Mouse (Mus musculus): ENCODE measurements around the gene Tmpo.

Tmpo gene

GRCm38 (mm10) chr10:91122646-91123045 is 58.5 kb downstream of the Tmpo start:
- no peak for DNase-seq (ENCODE audit: low read depth, low spot score)

- no peak for DNase-seq (ENCODE audit: low read depth, low spot score)
These were observed 64.2 kb downstream of the Tmpo start for GRCm38 (mm10) chr10:91116958-91117357.

- DNase-seq (ENCODE audit: low read depth, low spot score), result no peak
These were observed 71.3 kb downstream of the Tmpo start for GRCm38 (mm10) chr10:91109841-91110240.

GRCm38 (mm10) chr10:91105981-91106380 is 75.1 kb downstream of the Tmpo start:
- no peak for DNase-seq (ENCODE audit: low read depth, low spot score)

GRCm38 (mm10) chr10:91102799-91103590 is 78.1 kb downstream of the Tmpo start:
- no peak for DNase-seq (ENCODE audit: low read depth, low spot score)

- DNase-seq (ENCODE audit: low read depth, low spot score), result no peak
These were observed 79.2 kb downstream of the Tmpo start for GRCm38 (mm10) chr10:91101936-91102335.

DNA sequence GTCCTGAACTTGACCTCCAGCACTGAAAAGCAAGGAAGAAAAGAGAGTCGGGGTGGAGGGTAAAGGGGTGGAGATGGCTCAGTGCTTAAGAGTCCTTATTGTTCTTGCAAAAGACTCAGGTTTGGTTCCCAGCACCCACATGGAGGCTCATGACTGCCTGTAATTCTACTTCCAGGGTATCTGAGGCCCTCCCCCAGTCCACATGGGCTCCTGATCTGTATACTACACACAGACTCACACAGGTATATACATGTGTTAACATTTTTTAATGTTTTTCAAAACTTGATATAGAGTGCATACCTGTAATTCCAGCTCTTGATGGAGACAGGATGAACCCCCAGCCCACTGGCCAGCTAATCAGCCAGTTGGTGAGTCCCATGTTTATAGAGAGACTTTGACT is 81.0 kb downstream of the Tmpo start:
- DNase-seq (ENCODE audit: low read depth, low spot score), result no peak

DNA sequence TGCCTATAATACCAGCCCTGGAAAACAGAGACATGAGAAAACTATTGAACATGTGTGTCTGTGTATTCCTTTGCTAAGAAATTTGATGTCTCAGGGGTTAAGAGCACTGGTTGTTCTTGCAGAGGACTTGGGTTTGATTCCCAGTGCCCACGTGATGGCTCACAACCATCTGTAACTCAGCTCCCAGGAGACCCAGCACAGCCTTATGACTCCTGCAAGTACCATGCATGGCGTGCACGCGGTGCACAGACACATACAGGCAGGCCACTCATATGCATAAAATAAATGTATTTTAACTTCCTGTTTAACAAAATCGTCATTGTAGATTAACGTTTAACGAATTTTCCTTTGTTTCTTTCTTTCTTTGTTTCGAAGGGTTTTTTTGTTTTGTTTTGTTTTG is 83.1 kb downstream of the Tmpo start:
- no peak for DNase-seq (ENCODE audit: low read depth, low spot score)
